Mouse (Mus musculus): ENCODE results near the gene Lamp2. TPM values are rescaled to one million over a fixed set of nuclear protein-coding genes. Genes with fewer than 3 reads are reported as not detected.
"Not testable (repeated sequence)": the region's sequence is repeated elsewhere in the genome, so short reads cannot be mapped to it uniquely, and the experiment has no call there.

Gene Lamp2
- polyA plus RNA-seq (2015; fragmentation: Nextera tagmentation; extraction: Ambion mirVana), result 220 and 244 TPM in 2 replicates

GRCm38 (mm10) chrX:38455890-38456634 is at the start of gene Lamp2:
TSS of gene Lamp2 (minus strand) at chrX:38456454.
- peak; percentile 71 for DNase-seq (ENCODE audit: low spot score)

- no peak for DNase-seq (ENCODE audit: low spot score)
Measured at GRCm38 (mm10) chrX:38504846-38505245, 48.6 kb upstream of the Lamp2 start.

DNA sequence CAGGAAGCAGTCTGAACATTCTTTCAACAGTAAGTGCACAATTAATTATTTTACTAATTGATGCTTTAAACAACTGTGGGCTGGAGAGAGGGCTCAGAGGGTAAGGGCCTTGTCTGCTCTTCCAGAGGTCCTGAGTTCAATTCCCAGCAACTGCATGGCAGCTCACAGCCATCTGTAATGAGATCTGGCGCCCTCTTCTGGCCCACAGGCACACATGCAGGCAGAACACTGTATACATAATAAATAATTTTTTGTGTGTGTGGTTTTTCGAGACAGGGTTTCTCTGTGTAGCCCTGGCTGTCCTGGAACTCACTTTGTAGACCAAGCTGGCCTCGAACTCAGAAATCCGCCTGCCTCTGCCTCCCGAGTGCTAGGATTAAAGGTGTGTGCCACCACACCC is 45.9 kb upstream of the Lamp2 start:
- DNase-seq (ENCODE audit: low spot score), result not testable (repeated sequence)

DNA sequence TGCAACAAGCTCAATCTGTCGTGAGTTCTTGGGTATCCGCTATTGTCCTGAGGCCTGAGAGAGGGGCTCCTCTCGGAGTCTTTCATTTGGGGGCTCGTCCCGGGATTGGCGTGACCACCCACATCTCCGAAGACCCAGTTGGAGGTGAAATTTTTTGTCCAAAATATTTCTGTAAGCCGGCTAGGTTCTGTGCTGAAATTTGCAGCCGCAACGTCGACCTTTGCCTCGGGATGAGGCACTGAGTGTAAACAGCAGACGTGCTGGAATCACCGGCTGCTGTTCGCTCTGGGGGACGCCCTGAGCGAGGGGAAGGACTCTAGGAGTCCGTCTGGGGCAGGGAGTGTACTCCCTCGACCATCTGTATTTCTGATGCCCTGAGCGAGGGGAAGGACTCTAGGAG is 29.2 kb upstream of the Lamp2 start:
- DNase-seq (ENCODE audit: low spot score), result not testable (repeated sequence)

DNA sequence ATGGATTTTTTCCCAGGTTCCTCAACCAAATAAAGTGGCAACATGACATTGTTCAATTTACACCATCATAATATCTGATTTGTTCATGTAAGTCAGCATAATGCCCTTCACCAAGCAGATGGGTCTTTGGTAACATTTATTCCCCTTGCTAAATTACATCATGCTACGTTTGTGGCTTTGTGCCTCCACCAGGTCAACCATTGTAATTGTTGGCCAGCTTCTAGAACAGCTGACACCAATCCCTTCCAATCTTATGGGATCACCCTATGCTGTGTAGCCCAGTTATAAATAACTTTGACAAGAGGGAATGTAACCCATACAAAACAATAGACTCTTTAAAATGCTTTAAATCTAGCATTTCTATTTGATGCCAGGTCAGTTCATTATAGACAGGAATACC is 22.3 kb upstream of the Lamp2 start:
- no peak for DNase-seq (ENCODE audit: low spot score)

- DNase-seq (ENCODE audit: low spot score), result peak; percentile 49
Measured at GRCm38 (mm10) chrX:38473537-38474299, 17.5 kb upstream of the Lamp2 start.

DNA sequence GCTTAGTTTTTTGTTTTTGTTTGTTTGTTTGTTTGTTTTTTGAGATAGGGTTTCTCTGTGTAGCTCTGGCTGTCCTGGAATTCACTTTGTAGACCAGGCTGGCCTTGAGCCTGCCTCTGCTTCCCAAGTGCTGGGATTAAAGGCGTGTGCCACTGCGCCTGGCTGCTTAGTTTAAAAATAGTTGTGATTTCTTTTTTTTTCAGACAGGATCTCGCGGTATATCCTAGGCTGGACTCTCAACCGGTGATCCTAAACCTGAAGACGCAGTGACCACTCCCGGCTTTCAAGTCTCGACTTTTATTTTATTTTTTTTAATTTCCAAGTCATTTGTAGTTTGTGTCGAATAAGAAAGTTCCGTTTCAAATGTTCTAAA is 16.9 kb upstream of the Lamp2 start:
- no peak for DNase-seq (ENCODE audit: low spot score)

- no peak for DNase-seq (ENCODE audit: low spot score)
Measured at GRCm38 (mm10) chrX:38466236-38466635, 10.0 kb upstream of the Lamp2 start.

GRCm38 (mm10) chrX:38463160-38463559 is 6.9 kb upstream of the Lamp2 start:
- DNase-seq (ENCODE audit: low spot score), result no peak

DNA sequence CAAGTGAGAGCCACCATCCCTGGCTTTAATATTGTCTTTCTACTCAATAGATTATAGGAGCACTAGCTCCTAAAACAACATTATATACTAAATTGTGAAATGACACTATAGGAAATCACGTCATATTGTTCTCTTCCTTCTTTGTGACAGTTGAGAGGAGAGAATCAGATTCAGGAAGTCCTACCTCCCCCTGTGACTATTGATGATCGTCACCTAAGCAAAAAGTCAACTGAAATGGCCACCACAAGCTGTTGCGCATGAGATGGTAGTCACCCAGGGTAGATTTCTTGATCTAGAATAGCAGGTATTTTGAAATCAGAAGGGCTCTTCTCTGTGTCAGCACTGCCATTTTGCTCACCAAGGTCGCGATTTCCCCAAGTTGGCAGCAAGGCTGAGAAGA is 5.8 kb upstream of the Lamp2 start:
- no peak for DNase-seq (ENCODE audit: low spot score)

DNA sequence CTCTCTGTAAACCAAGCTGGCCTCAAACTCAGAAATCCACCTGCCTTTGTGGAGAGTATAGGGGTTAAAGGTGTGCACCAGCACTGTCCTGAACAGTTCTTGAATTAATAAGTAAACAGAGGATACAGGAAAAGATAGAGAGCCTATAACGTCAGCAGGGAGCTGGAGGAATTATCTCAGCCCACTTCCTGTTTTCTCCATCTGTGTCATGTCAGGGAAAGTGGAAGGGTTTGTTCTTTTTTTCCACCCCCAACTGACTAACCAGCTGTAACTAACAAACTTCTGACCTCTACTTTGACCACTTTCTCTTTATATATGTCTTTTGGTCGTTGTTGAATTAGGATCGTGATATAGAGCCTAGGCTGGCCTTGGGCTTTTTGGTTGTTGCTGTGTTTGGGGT is 4.6 kb upstream of the Lamp2 start:
- DNase-seq (ENCODE audit: low spot score), result no peak

GRCm38 (mm10) chrX:38459076-38459475 is 2.8 kb upstream of the Lamp2 start:
- DNase-seq (ENCODE audit: low spot score), result no peak

DNA sequence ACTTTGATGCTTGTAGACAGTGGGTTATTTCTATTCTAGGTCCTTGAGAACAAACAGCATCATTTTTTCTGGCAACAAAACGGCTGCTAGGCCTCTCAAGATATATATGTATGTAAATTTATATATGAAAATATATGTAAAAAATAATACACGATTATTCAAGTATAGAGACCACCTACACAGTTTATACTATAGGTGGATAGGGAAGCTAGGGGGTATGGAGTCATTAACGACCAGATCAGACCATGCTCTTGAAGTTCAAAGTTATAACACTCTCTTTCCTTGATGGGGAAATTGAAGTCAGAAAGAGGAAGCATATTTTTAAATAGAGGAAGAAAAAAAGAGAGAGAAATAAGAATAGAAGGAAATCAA is 367 bp upstream of the Lamp2 start:
- DNase-seq (ENCODE audit: low spot score), result no peak

- no peak for DNase-seq (ENCODE audit: low spot score)
Measured at GRCm38 (mm10) chrX:38455474-38455873, 780 bp downstream of the Lamp2 start.

DNA sequence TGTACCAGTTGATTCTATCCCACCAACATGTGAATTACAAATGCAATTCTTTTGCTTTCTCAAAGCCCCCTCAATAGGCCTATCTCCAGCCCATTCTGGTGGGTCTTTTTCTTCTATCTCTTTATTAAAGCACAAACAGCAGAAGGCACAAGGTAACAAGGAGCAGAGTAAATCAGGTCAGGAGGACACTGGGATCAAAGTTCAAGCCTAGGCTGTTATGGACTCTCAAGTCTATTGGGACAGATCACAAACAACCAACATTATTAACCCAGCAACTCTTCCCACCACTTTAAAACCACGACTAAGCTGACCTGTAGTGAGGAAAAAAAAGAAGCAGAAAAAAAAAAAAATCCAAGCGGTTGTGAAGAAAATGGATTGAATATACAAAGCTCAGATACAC is 1.4 kb downstream of the Lamp2 start:
- DNase-seq (ENCODE audit: low spot score), result no peak

DNA sequence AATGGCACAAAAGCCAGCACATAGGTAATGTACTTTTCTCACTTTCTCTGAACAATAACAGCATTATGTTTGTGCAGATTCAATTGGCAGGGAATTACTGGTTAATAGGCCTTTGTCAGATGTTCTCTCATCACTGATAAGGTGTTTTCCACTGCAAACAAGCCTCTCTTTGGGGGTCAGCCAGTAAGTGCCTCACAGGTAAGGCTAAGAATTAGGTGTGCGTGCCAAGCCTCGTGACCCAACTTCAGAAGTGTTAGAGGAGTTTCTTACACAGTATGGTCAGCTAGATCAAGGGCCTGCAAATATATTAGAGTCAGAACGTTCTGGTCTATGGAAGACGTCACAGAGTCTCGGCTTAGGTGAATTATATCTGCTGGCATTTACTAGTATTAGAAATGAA is 2.3 kb downstream of the Lamp2 start:
- DNase-seq (ENCODE audit: low spot score), result no peak

- no peak for DNase-seq (ENCODE audit: low spot score)
Measured at GRCm38 (mm10) chrX:38450476-38450875, 5.8 kb downstream of the Lamp2 start.

- DNase-seq (ENCODE audit: low spot score), result no peak
Measured at GRCm38 (mm10) chrX:38445705-38446104, 10.5 kb downstream of the Lamp2 start.

DNA sequence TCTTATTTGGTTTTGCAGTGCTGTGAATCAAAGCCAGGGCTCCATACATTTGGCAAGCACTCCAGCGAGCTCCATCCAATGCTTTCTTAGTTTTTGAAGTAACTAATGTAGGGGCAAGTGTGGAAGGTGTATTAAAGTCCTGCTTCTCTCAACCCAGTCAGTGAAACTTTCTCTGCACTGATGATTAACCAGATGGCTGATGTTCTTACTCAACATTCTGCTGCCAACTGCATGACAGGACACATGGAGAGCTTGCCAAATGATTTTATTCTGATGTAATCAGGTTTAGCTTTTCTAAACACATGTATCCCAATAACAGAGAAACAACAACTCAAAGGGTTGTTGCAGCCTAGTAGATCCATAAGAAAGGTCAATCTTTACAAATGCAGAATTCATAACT is 13.8 kb downstream of the Lamp2 start:
- DNase-seq (ENCODE audit: low spot score), result no peak

DNA sequence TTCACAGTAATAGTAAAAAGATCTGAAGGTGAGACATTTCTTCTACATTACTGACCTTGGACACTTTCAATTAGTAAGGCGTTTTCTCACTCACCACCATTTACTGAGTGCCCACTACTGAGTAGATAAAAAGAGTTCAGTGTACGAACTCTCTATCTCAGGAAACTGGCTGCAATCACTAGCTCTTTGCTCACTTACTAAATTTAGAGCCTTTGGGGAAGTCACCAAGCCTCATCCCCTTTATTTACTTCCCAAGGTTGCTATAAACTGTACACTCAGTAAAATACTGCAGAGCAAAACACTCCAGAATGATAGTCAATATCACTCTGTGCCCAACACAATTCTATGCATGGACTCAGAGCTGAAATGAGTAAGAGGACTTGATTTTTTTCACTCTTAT is 16.6 kb downstream of the Lamp2 start:
- DNase-seq (ENCODE audit: low spot score), result no peak

DNA sequence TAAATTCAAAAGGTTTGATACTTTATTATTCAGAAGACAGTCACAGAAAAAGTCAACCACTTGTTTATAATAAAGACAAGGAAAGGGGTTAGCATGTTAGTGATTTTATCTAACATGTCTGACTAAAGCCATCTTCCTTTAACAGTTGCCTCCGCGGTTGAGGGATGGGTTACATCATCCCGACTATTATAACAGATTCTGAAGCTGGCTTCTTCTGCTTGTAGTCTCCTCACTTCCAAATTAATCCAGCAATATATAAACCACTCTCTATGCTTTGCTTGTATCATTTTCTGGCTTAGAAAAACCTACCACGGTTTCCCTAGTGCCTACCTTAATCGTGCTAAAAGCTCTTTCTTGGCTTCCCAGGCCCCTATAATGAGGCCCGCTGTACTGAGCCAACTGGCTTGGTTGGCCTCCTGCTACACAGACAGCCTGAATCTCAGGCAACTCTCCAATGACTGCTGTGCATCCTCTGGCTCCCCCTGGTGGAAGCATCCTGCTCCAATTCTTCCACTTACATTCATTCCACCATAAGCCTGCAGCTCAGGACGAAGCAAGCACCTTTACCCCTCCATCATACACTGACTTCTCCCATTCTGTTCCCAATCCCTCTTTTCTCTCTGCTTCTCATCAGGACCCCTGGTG is 18.0 kb downstream of the Lamp2 start:
- DNase-seq (ENCODE audit: low spot score), result peak; percentile 57

- DNase-seq (ENCODE audit: low spot score), result no peak
Measured at GRCm38 (mm10) chrX:38429455-38429854, 26.8 kb downstream of the Lamp2 start.
